Mouse (Mus musculus) embryonic fibroblast, embryonic 13.5 days (primary cell): Measurements from ENCODE around the gene Tmem251. TPM values are rescaled to one million over a fixed set of nuclear protein-coding genes. Genes with fewer than 3 reads are reported as not detected.

Experiments
- H3K27ac ChIP-seq: 2 replicates; pipeline ENCODE4 v1.5.1; 2012; ENCODE audit warnings: low read length, control low read depth, inconsistent platforms; ENCODE audit not compliant: insufficient read depth
- H3K4me1 ChIP-seq: 2 replicates; pipeline ENCODE4 v1.6.1; 2011; ENCODE audit warnings: low read length; ENCODE audit not compliant: control insufficient read depth, insufficient read depth
- H3K4me3 ChIP-seq: 2 replicates; pipeline ENCODE4 v1.5.1; 2011; ENCODE audit warnings: mild to moderate bottlenecking, control low read depth, low read length; ENCODE audit not compliant: insufficient read depth
- CTCF ChIP-seq: IDR thresholded peaks from 2 replicates; pipeline ENCODE4 v1.5.1; 2011; ENCODE audit warnings: mild to moderate bottlenecking, control low read depth, low read length, moderate library complexity, borderline replicate concordance; ENCODE audit not compliant: insufficient read depth
- POLR2A ChIP-seq: IDR thresholded peaks from 2 replicates; pipeline ENCODE4 v1.6.1; 2011; ENCODE audit warnings: low read depth, mild to moderate bottlenecking, control low read depth, low read length, moderate library complexity
- polyA plus RNA-seq: library from polyadenylated mRNA; stranded (reverse); fragments of >200 nt; gene quantifications from 2 replicates; pipeline ENCODE4 v1.2.4, GENCODE M21; 2011; ENCODE audit warnings: low read depth; ENCODE audit not compliant: missing spikeins, insufficient read length

Tmem251 gene
- polyA plus RNA-seq, 1 experiment, result 5.0 TPM

DNA sequence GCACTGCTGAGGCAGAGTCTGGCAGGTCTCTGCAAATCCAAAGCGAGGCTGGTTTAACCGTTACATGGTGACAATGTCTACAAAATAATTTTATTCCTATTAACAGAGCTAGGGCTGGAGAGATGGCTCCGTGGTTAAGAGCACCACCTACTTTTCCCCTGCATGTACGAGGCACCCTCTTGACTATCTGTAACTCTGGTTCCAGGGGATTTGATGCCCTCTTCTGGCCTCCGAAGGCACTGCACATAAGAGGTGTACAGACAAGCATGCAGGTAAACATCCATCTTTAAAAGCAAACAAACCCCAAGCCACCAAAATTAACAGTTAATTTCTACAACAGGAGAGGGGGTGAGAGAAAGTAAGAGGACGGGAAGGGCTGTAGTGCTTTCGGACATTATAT is 12.7 kb downstream of the Tmem251 start:
- Histone ChIP-seq H3K4me1 (no peaks in the 10 kb centered on the region), H3K27ac (no peak overlapping the region), H3K4me3 (peak overlapping the region; percentile 73)
- no peak for TF ChIP-seq CTCF
- no peak for TF ChIP-seq POLR2A

DNA sequence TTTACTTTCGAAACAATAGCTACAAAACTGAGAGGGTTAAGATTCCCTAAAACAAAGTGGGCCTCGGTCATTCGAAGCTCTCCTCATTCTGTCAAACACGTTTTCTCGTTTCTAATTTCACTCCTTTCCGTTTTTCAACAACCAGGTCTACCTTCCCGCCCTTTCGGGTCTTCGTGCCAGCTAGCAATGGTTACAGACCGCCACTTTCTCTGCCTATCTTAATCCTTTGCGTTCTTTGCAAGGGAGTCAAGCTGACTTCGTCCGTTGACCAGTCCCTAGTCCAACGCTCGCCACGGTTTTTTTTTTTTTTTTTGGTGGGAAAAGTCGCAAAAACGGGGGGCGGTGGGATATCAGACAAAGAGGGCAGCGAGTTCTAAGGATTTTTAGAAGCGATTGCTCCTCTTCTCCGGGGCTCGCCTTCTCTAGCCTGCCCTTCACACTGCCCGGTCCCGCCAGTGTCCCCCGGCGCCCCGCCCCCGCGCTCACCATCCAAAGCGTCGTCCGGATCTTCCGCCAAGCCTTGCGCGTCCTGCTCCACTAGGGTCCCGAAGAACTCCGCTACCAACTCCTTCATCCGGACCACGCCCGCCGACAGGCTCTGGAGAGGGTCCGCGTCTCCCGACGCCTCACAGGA is 13.6 kb downstream of the Tmem251 start:
- H3K4me3 ChIP-seq, result peak overlapping the region; percentile 73
- H3K27ac ChIP-seq, result peak overlapping the region; percentile 69
- TF ChIP-seq CTCF (no peak), POLR2A (no peak)
- H3K4me1 ChIP-seq, result no peaks in the 10 kb centered on the region

GRCm38 (mm10) chr12:102757689-102758402 is 14.3 kb downstream of the Tmem251 start, which contains the start of the genes Gm28051, Gon7 and Ubr7:
Gm28051 (minus strand) TSS chr12:102757765.
Gon7 (minus strand) TSS chr12:102757803.
Ubr7 (plus strand) TSS chr12:102757967.
- TF ChIP-seq POLR2A (peak; percentile 66), CTCF (no peak)
- Histone ChIP-seq H3K4me1 (no peaks in the 10 kb centered on the region), H3K27ac (peak within 1 kb of the TSS; percentile 69), H3K4me3 (peak within 1 kb of the TSS; percentile 93)

- no peak for TF ChIP-seq POLR2A
- no peak for TF ChIP-seq CTCF
- Histone ChIP-seq H3K27ac (peak within 1 kb of the TSS; percentile 69), H3K4me3 (peak within 1 kb of the TSS; percentile 93), H3K4me1 (no peaks in the 10 kb centered on the region)
These were observed 14.8 kb downstream of the Tmem251 start, which contains the start of gene Gm20604 for GRCm38 (mm10) chr12:102758403-102758756. Gm20604 (minus strand) TSS chr12:102758672.

DNA sequence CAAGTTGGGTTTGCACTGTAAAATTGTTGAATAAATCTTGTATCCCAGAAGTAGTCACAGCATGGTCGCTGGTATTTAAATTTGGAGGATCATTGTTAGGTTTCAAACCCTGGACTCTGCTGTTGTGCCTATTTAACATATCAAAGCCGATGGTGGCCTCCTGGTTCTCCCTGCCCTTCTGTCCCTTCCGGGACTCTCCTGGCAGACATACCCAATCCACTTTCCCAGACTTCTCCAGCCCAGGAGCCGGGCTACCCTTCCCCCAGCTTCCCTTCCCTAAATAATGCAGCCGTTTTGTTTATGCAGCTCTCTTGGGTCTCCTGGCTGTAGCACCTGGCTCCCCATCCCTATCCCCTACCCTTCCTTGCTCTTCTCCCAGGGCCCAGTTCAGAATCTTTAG is 15.4 kb downstream of the Tmem251 start:
- peak overlapping the region; percentile 15; the same call in 1 of the 2 replicates for H3K27ac ChIP-seq
- no peaks in the 10 kb centered on the region for H3K4me1 ChIP-seq
- TF ChIP-seq POLR2A, result no peak
- TF ChIP-seq CTCF, result no peak
- H3K4me3 ChIP-seq, result peak overlapping the region; percentile 93

DNA sequence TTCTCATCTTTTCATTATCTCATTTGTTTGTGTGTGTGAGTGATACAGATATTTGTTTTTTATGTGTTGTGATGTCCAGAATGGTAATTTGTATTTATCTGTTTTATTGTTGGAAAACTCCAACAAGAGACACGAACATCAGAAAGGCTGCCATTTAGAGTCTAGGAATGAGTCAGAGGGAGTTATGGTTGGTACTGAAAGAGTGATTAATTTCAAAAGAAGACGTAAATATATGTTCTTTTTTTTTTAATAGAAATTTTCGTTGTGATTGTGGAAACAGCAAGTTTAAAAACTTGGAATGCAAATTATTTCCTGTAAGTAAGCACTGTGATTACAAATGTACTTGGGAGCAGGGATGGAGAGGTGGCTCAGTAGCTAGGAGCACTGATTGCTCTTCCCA is 18.1 kb downstream of the Tmem251 start:
- H3K27ac ChIP-seq, result no peak overlapping the region
- TF ChIP-seq CTCF (no peak), POLR2A (no peak)
- H3K4me1 ChIP-seq, result peaks cover 3% of the 10 kb centered on the region; the same call in 1 of the 2 replicates
- H3K4me3 ChIP-seq, result no peak overlapping the region

- H3K4me3 ChIP-seq, result no peak overlapping the region
- TF ChIP-seq POLR2A (no peak), CTCF (no peak)
- no peak overlapping the region for H3K27ac ChIP-seq
- peaks cover 3% of the 10 kb centered on the region; the same call in 1 of the 2 replicates for H3K4me1 ChIP-seq
These were observed 20.1 kb downstream of the Tmem251 start for GRCm38 (mm10) chr12:102763696-102764095.

- peaks cover 3% of the 10 kb centered on the region; the same call in 1 of the 2 replicates for H3K4me1 ChIP-seq
- no peak overlapping the region for H3K4me3 ChIP-seq
- TF ChIP-seq POLR2A, result no peak
- TF ChIP-seq CTCF, result no peak
- no peak overlapping the region for H3K27ac ChIP-seq
These were observed 25.4 kb downstream of the Tmem251 start for GRCm38 (mm10) chr12:102769000-102769399.

GRCm38 (mm10) chr12:102771601-102772000 is 28.0 kb downstream of the Tmem251 start:
- Histone ChIP-seq H3K27ac (no peak overlapping the region), H3K4me3 (no peak overlapping the region), H3K4me1 (no peaks in the 10 kb centered on the region)
- no peak for TF ChIP-seq CTCF
- no peak for TF ChIP-seq POLR2A

- no peak overlapping the region for H3K27ac ChIP-seq
- TF ChIP-seq POLR2A (no peak), CTCF (no peak)
- H3K4me1 ChIP-seq, result no peaks in the 10 kb centered on the region
- no peak overlapping the region for H3K4me3 ChIP-seq
These were observed 29.1 kb downstream of the Tmem251 start for GRCm38 (mm10) chr12:102772676-102773075.

GRCm38 (mm10) chr12:102776035-102776434 is 32.5 kb downstream of the Tmem251 start:
- H3K4me1 ChIP-seq, result no peaks in the 10 kb centered on the region
- H3K27ac ChIP-seq, result no peak overlapping the region
- TF ChIP-seq CTCF (no peak), POLR2A (no peak)
- no peak overlapping the region for H3K4me3 ChIP-seq
